Mouse (Mus musculus) olfactory bulb, adult 2 months (tissue): Measurements from ENCODE around the gene Rora.

Experiments used
- CTCF ChIP-seq: fragments of 200-500 bp; IDR thresholded peaks from 2 replicates; pipeline ENCODE4 v1.5.1; 2012; ENCODE audit warnings: low read depth, mild to moderate bottlenecking, low read length, moderate library complexity; ENCODE audit not compliant: insufficient read depth
- POLR2A ChIP-seq: fragments of 200-500 bp; IDR thresholded peaks from 2 replicates; pipeline ENCODE4 v1.6.1; 2012; ENCODE audit warnings: mild to moderate bottlenecking, low read depth, low read length, moderate library complexity; ENCODE audit not compliant: insufficient read depth

DNA sequence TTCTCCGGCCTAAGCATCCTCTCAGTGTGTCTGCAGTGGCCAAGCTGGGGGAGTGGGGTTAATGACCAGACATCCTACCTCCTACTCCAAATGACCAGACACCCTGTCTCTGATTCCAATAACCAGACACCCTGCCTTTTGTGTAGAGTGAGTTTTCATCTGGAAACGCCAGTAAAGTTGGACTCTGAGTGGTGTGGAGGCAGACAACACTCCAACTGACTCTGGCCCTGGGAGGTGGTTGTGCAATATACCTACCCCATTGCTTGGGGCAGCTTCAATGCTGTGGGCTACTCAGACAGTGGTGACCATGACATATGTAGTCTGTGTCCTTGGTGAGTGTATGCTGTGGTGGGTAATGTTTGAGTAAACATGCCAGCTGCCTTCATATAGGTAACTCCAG, 645.9 kb downstream of the Rora start:
- TF ChIP-seq CTCF (no peak), POLR2A (no peak)
